8 mouse cellular contexts compared by ENCODE assay signal in genomic region chr11:69558756-69559155, GRCm38 (mm10). TPM values are rescaled to one million over a fixed set of nuclear protein-coding genes. Genes with fewer than 3 reads are reported as not detected.
DNase-seq lines count a peak whose midpoint lies in the region; ATAC-seq and TF ChIP-seq lines count a peak whose summit lies in the region.

No protein-coding gene starts in this region.

- H3K4me2 ChIP-seq in embryonic facial prominence, embryonic 14.5 days (ENCODE audit: low read depth, low read length): peak overlapping the region; percentile 95
- peak overlapping the region; percentile 65 for H3K4me2 ChIP-seq in hindbrain, embryonic 14.5 days (replicated peaks)
- H3K4me2 ChIP-seq in liver, embryonic 13.5 days: peak overlapping the region; percentile 56; the same call in 1 of the 2 replicates

- no peak for ATAC-seq in embryonic facial prominence, embryonic 14.5 days (ENCODE audit: low read depth)
- ATAC-seq in hindbrain, embryonic 14.5 days (ENCODE audit: low FRiP score): no peak
- no peak for ATAC-seq in liver, embryonic 13.5 days (ENCODE audit: low read depth)

- no peaks in the 10 kb centered on the region for H3K27me3 ChIP-seq in embryonic facial prominence, embryonic 14.5 days (replicated peaks; ENCODE audit: control insufficient read depth, insufficient read depth, low read length)
- no peaks in the 10 kb centered on the region for H3K27me3 ChIP-seq in hindbrain, embryonic 14.5 days (ENCODE audit: control insufficient read depth, insufficient read depth, low read length)
- H3K27me3 ChIP-seq in liver, embryonic 13.5 days: peaks cover 70% of the 10 kb centered on the region

- H3K4me3 ChIP-seq in cortical plate, adult 2 months (ENCODE audit: insufficient read depth, low read length): peak overlapping the region; percentile 48
- H3K4me3 ChIP-seq in embryonic facial prominence, embryonic 14.5 days (ENCODE audit: low read depth, low read length): peak overlapping the region; percentile 76
- peak overlapping the region; percentile 73 for H3K4me3 ChIP-seq in hindbrain, embryonic 14.5 days (replicated peaks; ENCODE audit: low read length)
- H3K4me3 ChIP-seq in liver, embryonic 13.5 days (replicated peaks): no peak overlapping the region
- H3K4me3 ChIP-seq in gastrocnemius, adult 2 months: no peak overlapping the region

- intact Hi-C loops in gastrocnemius, adult 2 months (cut with DNase I): no loop called here

- no peaks in the 10 kb centered on the region for H3K9me3 ChIP-seq in embryonic facial prominence, embryonic 14.5 days (ENCODE audit: control insufficient read depth, low read length)
- no peaks in the 10 kb centered on the region for H3K9me3 ChIP-seq in hindbrain, embryonic 14.5 days (ENCODE audit: control insufficient read depth, low read length)
- H3K9me3 ChIP-seq in liver, embryonic 13.5 days (replicated peaks): no peaks in the 10 kb centered on the region

- TF ChIP-seq POLR2A in cortical plate, adult 2 months (IDR thresholded peaks at IDR 0.05; ENCODE audit: extremely low read depth, insufficient read depth, low read length): no peak

- H3K36me3 ChIP-seq in embryonic facial prominence, embryonic 14.5 days (ENCODE audit: control insufficient read depth, insufficient read depth, low read length): peaks cover 17% of the 10 kb centered on the region
- peaks cover 25% of the 10 kb centered on the region for H3K36me3 ChIP-seq in hindbrain, embryonic 14.5 days (replicated peaks; ENCODE audit: control insufficient read depth, insufficient read depth)
- peaks cover 33% of the 10 kb centered on the region for H3K36me3 ChIP-seq in liver, embryonic 13.5 days

- peak overlapping the region; percentile 87 for H3K9ac ChIP-seq in embryonic facial prominence, embryonic 14.5 days (ENCODE audit: low read depth, low read length)
- H3K9ac ChIP-seq in hindbrain, embryonic 14.5 days: peak overlapping the region; percentile 93
- H3K9ac ChIP-seq in liver, embryonic 13.5 days: peak overlapping the region; percentile 17; the same call in 1 of the 2 replicates

- 37% methylated on average over 6 of the region's 6 CpGs for WGBS in embryonic facial prominence, embryonic 14.5 days
- 10% methylated on average over 6 of the region's 6 CpGs for WGBS in hindbrain, embryonic 14.5 days
- 13% methylated on average over 6 of the region's 6 CpGs for WGBS in liver, embryonic 13.5 days (ENCODE audit: insufficient replicate concordance)

- no peak overlapping the region for H3K27ac ChIP-seq in cortical plate, adult 2 months (ENCODE audit: insufficient read depth, low read length)
- no peak overlapping the region for H3K27ac ChIP-seq in embryonic facial prominence, embryonic 14.5 days (replicated peaks; ENCODE audit: low read depth, low read length)
- peak overlapping the region; percentile 82 for H3K27ac ChIP-seq in hindbrain, embryonic 14.5 days
- no peak overlapping the region for H3K27ac ChIP-seq in liver, embryonic 13.5 days
- H3K27ac ChIP-seq in gastrocnemius, adult 2 months: no peak overlapping the region

- DNase-seq in embryonic facial prominence, embryonic 14.5 days (ENCODE audit: low spot score): no peak
- no peak for DNase-seq in hindbrain, embryonic 14.5 days (ENCODE audit: low spot score)
- DNase-seq in liver, embryonic 13.5 days: no peak
- no peak for DNase-seq in T-cell, adult 2 months (ENCODE audit: low spot score)
- DNase-seq in spleen, adult 12 weeks (ENCODE audit: low spot score): no peak
- DNase-seq in urinary bladder, adult 18-20 months (ENCODE audit: low spot score in 2 of 2): no peak
- no peak for DNase-seq in gastrocnemius, adult 2 months

- H3K4me1 ChIP-seq in cortical plate, adult 2 months (ENCODE audit: control insufficient read depth, insufficient read depth, low read length): no peaks in the 10 kb centered on the region
- H3K4me1 ChIP-seq in embryonic facial prominence, embryonic 14.5 days (ENCODE audit: control insufficient read depth, insufficient read depth, low read length): peaks cover 24% of the 10 kb centered on the region
- H3K4me1 ChIP-seq in hindbrain, embryonic 14.5 days (replicated peaks; ENCODE audit: control insufficient read depth, insufficient read depth, low read length): peaks cover 56% of the 10 kb centered on the region
- peaks cover 34% of the 10 kb centered on the region for H3K4me1 ChIP-seq in liver, embryonic 13.5 days (replicated peaks)

- no peak for TF ChIP-seq CTCF in cortical plate, adult 2 months (IDR thresholded peaks at IDR 0.05; ENCODE audit: extremely low read depth, insufficient read depth, low read length)
- TF ChIP-seq CTCF in gastrocnemius, adult 2 months (IDR thresholded peaks at IDR 0.05): no peak

RNA-seq across cellular contexts. Expression of gene Efnb3, which starts 1.2 kb away (rescaled TPM):
- polyA plus RNA-seq in cortical plate, adult 2 months (2012; rRNA removed): 68.2 and 77.1 TPM in 2 replicates
- polyA plus RNA-seq in embryonic facial prominence, embryonic 14.5 days (2014; fragmentation: Nextera tagmentation; extraction: Ambion mirVana): 7.3 and 8.6 TPM in 2 replicates
- 39.9 and 40.8 TPM in 2 replicates for polyA plus RNA-seq in hindbrain, embryonic 14.5 days (2014; fragmentation: Nextera tagmentation; extraction: Ambion mirVana)
- polyA plus RNA-seq in liver, embryonic 13.5 days (2015; fragmentation: Nextera tagmentation; extraction: Ambion mirVana): 0.75 and 0.85 TPM in 2 replicates
- total RNA-seq in gastrocnemius, adult 2 months (2021): under 1 TPM; 0.47 to 0.48 TPM

RNA-seq across cellular contexts. Expression of gene Dnah2, which starts 9.8 kb away (rescaled TPM):
- polyA plus RNA-seq in cortical plate, adult 2 months (2012; rRNA removed): 1.6 and 2.1 TPM in 2 replicates
- 6.2 and 6.5 TPM in 2 replicates for polyA plus RNA-seq in embryonic facial prominence, embryonic 14.5 days (2014; fragmentation: Nextera tagmentation; extraction: Ambion mirVana)
- 4.8 and 4.9 TPM in 2 replicates for polyA plus RNA-seq in hindbrain, embryonic 14.5 days (2014; fragmentation: Nextera tagmentation; extraction: Ambion mirVana)
- 0.06 and 0.12 TPM in 2 replicates for polyA plus RNA-seq in liver, embryonic 13.5 days (2015; fragmentation: Nextera tagmentation; extraction: Ambion mirVana)
- total RNA-seq in gastrocnemius, adult 2 months (2021): under 1 TPM; 0.05 to 0.25 TPM

RNA-seq across cellular contexts. Expression of gene Wrap53, which starts 21.3 kb away (rescaled TPM):
- polyA plus RNA-seq in cortical plate, adult 2 months (2012; rRNA removed): 13.6 and 14.3 TPM in 2 replicates
- 18.4 and 19.8 TPM in 2 replicates for polyA plus RNA-seq in embryonic facial prominence, embryonic 14.5 days (2014; fragmentation: Nextera tagmentation; extraction: Ambion mirVana)
- polyA plus RNA-seq in hindbrain, embryonic 14.5 days (2014; fragmentation: Nextera tagmentation; extraction: Ambion mirVana): 15.6 and 16.8 TPM in 2 replicates
- polyA plus RNA-seq in liver, embryonic 13.5 days (2015; fragmentation: Nextera tagmentation; extraction: Ambion mirVana): 23.1 and 23.7 TPM in 2 replicates
- total RNA-seq in gastrocnemius, adult 2 months (2021): 1 to 10 TPM; 3.2 to 3.4 TPM

RNA-seq across cellular contexts. Expression of gene Trp53, which starts 21.4 kb away (rescaled TPM):
- polyA plus RNA-seq in cortical plate, adult 2 months (2012; rRNA removed): 33.9 and 35.1 TPM in 2 replicates
- polyA plus RNA-seq in embryonic facial prominence, embryonic 14.5 days (2014; fragmentation: Nextera tagmentation; extraction: Ambion mirVana): 111 and 133 TPM in 2 replicates
- 55.7 TPM in 2 replicates for polyA plus RNA-seq in hindbrain, embryonic 14.5 days (2014; fragmentation: Nextera tagmentation; extraction: Ambion mirVana)
- polyA plus RNA-seq in liver, embryonic 13.5 days (2015; fragmentation: Nextera tagmentation; extraction: Ambion mirVana): 83.0 and 90.4 TPM in 2 replicates
- 10 to 100 TPM; 12.9 to 16.5 TPM for total RNA-seq in gastrocnemius, adult 2 months (2021)

RNA-seq across cellular contexts. Expression of gene Atp1b2, which starts 47.0 kb away (rescaled TPM):
- 362 and 374 TPM in 2 replicates for polyA plus RNA-seq in cortical plate, adult 2 months (2012; rRNA removed)
- 15.6 and 17.7 TPM in 2 replicates for polyA plus RNA-seq in embryonic facial prominence, embryonic 14.5 days (2014; fragmentation: Nextera tagmentation; extraction: Ambion mirVana)
- 72.1 and 94.2 TPM in 2 replicates for polyA plus RNA-seq in hindbrain, embryonic 14.5 days (2014; fragmentation: Nextera tagmentation; extraction: Ambion mirVana)
- 21.7 and 30.8 TPM in 2 replicates for polyA plus RNA-seq in liver, embryonic 13.5 days (2015; fragmentation: Nextera tagmentation; extraction: Ambion mirVana)
- 100 to 1,000 TPM; 271 to 389 TPM for total RNA-seq in gastrocnemius, adult 2 months (2021)

Comparison
In these comparisons a context has a peak if more than half of its experiments do, and no peak if none do; other contexts are left out.
1. H3K4me3 ChIP-seq: peak in cortical plate, adult 2 months (single experiment), embryonic facial prominence, embryonic 14.5 days (single experiment) and hindbrain, embryonic 14.5 days (single experiment); none in liver, embryonic 13.5 days (single experiment) and gastrocnemius, adult 2 months (single experiment).
2. H3K9ac ChIP-seq: peak in every context shown above with its lines; median percentile 93 in hindbrain, embryonic 14.5 days; 87 in embryonic facial prominence, embryonic 14.5 days; 17 in liver, embryonic 13.5 days.
3. Peak in every context shown above with its lines, with median percentiles within 50 percentile points of each other: H3K4me2 ChIP-seq.